In genomic region chr11:95726156-95726555, GRCm38 (mm10) we compare ENCODE assay signal across 19 mouse cellular contexts. TPM values are rescaled to one million over a fixed set of nuclear protein-coding genes. Genes with fewer than 3 reads are reported as not detected.
A peak's percentile ranks its signal among the peaks of the same experiment; 100 is the strongest.
DNase-seq lines count a peak whose midpoint lies in the region; TF ChIP-seq lines count a peak whose summit lies in the region.
"Had no signal": no experiment of that assay in that cellular context is flagged by ENCODE, and none has a peak within 500 bp of the region (broad histone marks: within the 10 kb centered on the region; RNA-seq: fewer than 3 reads in every experiment).

No protein-coding gene starts in this region.

- H3K27ac ChIP-seq in liver, adult 2 months (replicated peaks; ENCODE audit: insufficient read depth, low read depth, low read length) = 0 out of 2 replicates have a peak overlapping the region, but pooled peaks have one; percentile 5
- H3K27ac ChIP-seq: embryonic facial prominence, embryonic 10.5 days; embryonic facial prominence, embryonic 12.5 days; forebrain, embryonic 13.5 days; forebrain, embryonic 15.5 days had no signal

- 28% methylated on average over 4 of the region's 4 CpGs for WGBS in liver, adult 2 months

- no peaks in the 10 kb centered on the region for H3K36me3 ChIP-seq in liver, adult 2 months (ENCODE audit: control insufficient read depth, insufficient read depth, low read length)
- H3K36me3 ChIP-seq: embryonic facial prominence, embryonic 10.5 days; embryonic facial prominence, embryonic 12.5 days; forebrain, embryonic 15.5 days had no signal

- no peak overlapping the region for H3K4me3 ChIP-seq in liver, adult 2 months (ENCODE audit: insufficient read depth, low read depth, low read length)
- H3K4me3 ChIP-seq: embryonic facial prominence, embryonic 10.5 days; embryonic facial prominence, embryonic 12.5 days; forebrain, embryonic 13.5 days; forebrain, embryonic 15.5 days had no signal

- peaks cover 39% of the 10 kb centered on the region for H3K79me2 ChIP-seq in liver, adult 2 months (ENCODE audit: control insufficient read depth, insufficient read depth, low read length)

- no peak overlapping the region for H3K9ac ChIP-seq in liver, adult 2 months (ENCODE audit: low read depth, low read length)
- H3K9ac ChIP-seq: embryonic facial prominence, embryonic 12.5 days; forebrain, embryonic 13.5 days; forebrain, embryonic 15.5 days; forebrain, postnatal 0 days had no signal

- TF ChIP-seq POLR2A in liver, adult 2 months (IDR thresholded peaks at IDR 0.05; ENCODE audit: extremely low read depth, insufficient read depth, low read length) = no peak

- H3K27me3 ChIP-seq in liver, adult 2 months (ENCODE audit: control insufficient read depth, insufficient read depth, low read length) = no peaks in the 10 kb centered on the region
- H3K27me3 ChIP-seq: embryonic facial prominence, embryonic 12.5 days; forebrain, embryonic 13.5 days; forebrain, embryonic 15.5 days; Patski had no signal

- peak; percentile 67 for DNase-seq in heart, adult 11 months
- no peak for DNase-seq in heart, adult 9 months (ENCODE audit: low spot score in 2 of 2)
- DNase-seq in liver, adult 2 months (ENCODE audit: extremely low read depth, low read depth, low spot score) = peak; percentile 58
- DNase-seq in liver = no peak
- DNase-seq in urinary bladder, postnatal 10 days (ENCODE audit: low spot score) = no peak
- DNase-seq: adrenal gland, adult 8-10 months; adrenal gland, postnatal 14 days; adrenal gland, postnatal 36 days; cerebellum, adult 11-12 months; cerebellum, adult 2 months; cerebellum, adult 9-10 months; cerebellum, postnatal 10 days; cerebellum, postnatal 25 days; forebrain, postnatal 0 days had no signal

- TF ChIP-seq CTCF in liver, adult 2 months (IDR thresholded peaks at IDR 0.05; ENCODE audit: low read depth, low read length) = no peak

- peaks cover 21% of the 10 kb centered on the region for H3K4me1 ChIP-seq in liver, adult 2 months (ENCODE audit: control insufficient read depth, insufficient read depth, low read length)
- H3K4me1 ChIP-seq: embryonic facial prominence, embryonic 10.5 days; embryonic facial prominence, embryonic 12.5 days; forebrain, embryonic 13.5 days; forebrain, embryonic 15.5 days had no signal

RNA-seq across cellular contexts. Expression of gene B130006D01Rik, which starts 2.8 kb away (rescaled TPM):
- total RNA-seq in liver, adult 2 months (2014; rRNA removed) = 1.0 and 1.9 TPM in 2 replicates
- 0.02 and 0.10 TPM in 2 replicates for polyA plus RNA-seq in liver, adult 2 months (2012; rRNA removed)

RNA-seq across cellular contexts. Expression of gene Zfp652, which starts 13.7 kb away (rescaled TPM):
- 9.1 and 12.7 TPM in 2 replicates for total RNA-seq in liver, adult 2 months (2014; rRNA removed)
- 10.5 and 11.1 TPM in 2 replicates for polyA plus RNA-seq in liver, adult 2 months (2012; rRNA removed)

RNA-seq across cellular contexts. Expression of gene Phb, which starts 59.4 kb away (rescaled TPM):
- 137 and 153 TPM in 2 replicates for total RNA-seq in liver, adult 2 months (2014; rRNA removed)
- polyA plus RNA-seq in liver, adult 2 months (2012; rRNA removed) = 171 and 189 TPM in 2 replicates

Comparison
In these comparisons a context has a peak if more than half of its experiments do, and no peak if none do; other contexts are left out.
1. DNase-seq: peak in heart, adult 11 months (single experiment) and liver, adult 2 months (single experiment); none in heart, adult 9 months (0 of 2), liver (single experiment) and urinary bladder, postnatal 10 days (single experiment).